Mouse (Mus musculus) megakaryocyte progenitor cell, adult 5-6 weeks (primary cell): ENCODE measurements around the gene Olfr787. TPM values are rescaled to one million over a fixed set of nuclear protein-coding genes. Genes with fewer than 3 reads are reported as not detected.

Source experiments
- ATAC-seq: replicated peaks from 2 replicates; pipeline ENCODE4 v1.8.0; 2016; ENCODE audit warnings: mild to moderate bottlenecking, moderate TSS enrichment, inconsistent platforms; ENCODE audit not compliant: poor library complexity
- total RNA-seq, 2 experiments: library from RNA; stranded (forward) in 1 of 2; stranded (reverse) in 1 of 2; fragments of 157-497, 149-512 nt in 1 of 2; fragments of 200-1000 nt in 1 of 2; gene quantifications; 2 replicates each; pipeline versions ENCODE4 v1.2.3 to v1.2.4; 2015 to 2017

Gene Olfr787
- total RNA-seq (2015) (not detected in 2 replicates), total RNA-seq (2017) (not detected in 2 replicates)

GRCm38 (mm10) chr10:129461562-129461961, at the start of gene Olfr787:
Gene Olfr787 (plus strand): TSS chr10:129461862.
- no peak for ATAC-seq

DNA sequence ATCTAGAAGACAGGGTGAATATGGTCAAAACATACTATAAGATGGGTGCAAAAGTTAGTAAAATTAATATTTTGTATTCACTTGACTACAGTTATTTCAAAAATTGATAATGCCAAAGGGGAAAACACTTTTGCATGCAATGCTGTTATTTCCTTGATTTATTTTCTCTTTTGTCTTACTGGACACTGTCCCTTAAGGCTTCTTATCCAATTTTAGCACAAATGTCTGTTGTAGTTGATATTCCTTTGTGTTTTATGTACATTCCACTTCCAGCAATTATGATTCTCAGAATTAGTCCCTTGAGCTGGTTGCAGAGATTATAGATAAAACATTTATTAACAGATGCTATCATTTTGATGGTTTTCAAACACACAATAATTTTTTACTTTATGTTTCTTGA, 34.7 kb upstream of the Olfr787 start, which contains the start of gene Olfr786:
Gene Olfr786, plus strand, starts transcription at position 301 of the 400 bp plus-strand sequence.
- no peak for ATAC-seq

DNA sequence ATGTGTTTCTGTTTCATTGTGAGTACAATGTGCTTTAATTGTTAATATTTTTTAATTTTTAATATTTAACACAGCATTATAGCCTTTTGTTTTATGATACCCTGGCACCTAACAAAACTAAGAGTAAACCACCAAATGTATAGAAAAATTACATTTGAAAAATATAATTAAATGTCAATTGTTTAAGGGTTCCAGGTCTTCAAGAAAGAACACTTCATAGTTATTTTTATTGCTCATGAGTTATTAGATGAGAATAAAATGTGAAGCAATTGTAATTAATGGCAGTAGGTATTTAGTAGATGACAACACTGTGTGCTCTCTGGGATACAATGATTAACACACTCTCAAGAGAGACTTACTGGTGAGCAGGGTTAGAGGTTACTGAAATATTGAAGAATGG, 9.0 kb downstream of the Olfr787 start, which contains the start of gene Olfr788:
Gene Olfr788, plus strand, starts transcription at position 301 of the 400 bp plus-strand sequence.
- no peak for ATAC-seq

- ATAC-seq: no peak
These were observed 11.6 kb downstream of the Olfr787 start for GRCm38 (mm10) chr10:129473256-129473655.

- ATAC-seq: no peak
These were observed 12.1 kb downstream of the Olfr787 start for GRCm38 (mm10) chr10:129473723-129474122.

- ATAC-seq: no peak
These were observed 22.8 kb downstream of the Olfr787 start, which contains the start of gene Olfr789 for GRCm38 (mm10) chr10:129484452-129484851. Gene Olfr789 (plus strand): TSS chr10:129484752.

GRCm38 (mm10) chr10:129490101-129490500, 28.4 kb downstream of the Olfr787 start:
- ATAC-seq: no peak

GRCm38 (mm10) chr10:129498192-129498591, 36.5 kb downstream of the Olfr787 start, which contains the start of gene Olfr790:
Gene Olfr790 (plus strand): TSS chr10:129498492.
- ATAC-seq: no peak

Other genes starting within 250 kb of the Olfr787 start
- gene Olfr774, start 225.7 kb upstream of the Olfr787 start, total RNA-seq (2015): not detected in 2 replicates
- not detected in 2 replicates for gene Olfr774, start 225.7 kb upstream of the Olfr787 start, total RNA-seq (2017)
- not detected in 2 replicates for gene Olfr775, start 213.4 kb upstream of the Olfr787 start, total RNA-seq (2015)
- not detected in 2 replicates for gene Olfr775, start 213.4 kb upstream of the Olfr787 start, total RNA-seq (2017)
- gene Olfr776, start 202.7 kb upstream of the Olfr787 start, total RNA-seq (2015): not detected in 2 replicates
- not detected in 2 replicates for gene Olfr776, start 202.7 kb upstream of the Olfr787 start, total RNA-seq (2017)
- not detected in 2 replicates for gene Olfr777, start 190.4 kb upstream of the Olfr787 start, total RNA-seq (2015)
- gene Olfr777, start 190.4 kb upstream of the Olfr787 start, total RNA-seq (2017): not detected in 2 replicates
- gene Olfr780, start 143.7 kb upstream of the Olfr787 start, total RNA-seq (2015): not detected in 2 replicates
- not detected in 2 replicates for gene Olfr780, start 143.7 kb upstream of the Olfr787 start, total RNA-seq (2017)
- not detected in 2 replicates for gene Olfr781, start 133.0 kb upstream of the Olfr787 start, total RNA-seq (2015)
- not detected in 2 replicates for gene Olfr781, start 133.0 kb upstream of the Olfr787 start, total RNA-seq (2017)
- not detected in 2 replicates for gene Olfr782, start 113.0 kb upstream of the Olfr787 start, total RNA-seq (2015)
- gene Olfr782, start 113.0 kb upstream of the Olfr787 start, total RNA-seq (2017): not detected in 2 replicates
- 0.29 and 0.35 TPM in 2 replicates for gene Olfr784, start 77.8 kb upstream of the Olfr787 start, total RNA-seq (2015)
- 0.04 TPM in 1 of 2 replicates, not detected in the other for gene Olfr784, start 77.8 kb upstream of the Olfr787 start, total RNA-seq (2017)
- gene Olfr785, start 56.4 kb upstream of the Olfr787 start, total RNA-seq (2015): not detected in 2 replicates
- gene Olfr785, start 56.4 kb upstream of the Olfr787 start, total RNA-seq (2017): not detected in 2 replicates
- not detected in 2 replicates for gene Olfr786, start 34.6 kb upstream of the Olfr787 start, total RNA-seq (2015)
- gene Olfr786, start 34.6 kb upstream of the Olfr787 start, total RNA-seq (2017): not detected in 2 replicates
- not detected in 2 replicates for gene Olfr788, start 9.1 kb downstream of the Olfr787 start, total RNA-seq (2015)
- gene Olfr788, start 9.1 kb downstream of the Olfr787 start, total RNA-seq (2017): not detected in 2 replicates
- gene Olfr789, start 22.9 kb downstream of the Olfr787 start, total RNA-seq (2015): not detected in 2 replicates
- not detected in 2 replicates for gene Olfr789, start 22.9 kb downstream of the Olfr787 start, total RNA-seq (2017)
- not detected in 2 replicates for gene Olfr790, start 36.6 kb downstream of the Olfr787 start, total RNA-seq (2015)
- gene Olfr790, start 36.6 kb downstream of the Olfr787 start, total RNA-seq (2017): not detected in 2 replicates
- not detected in 2 replicates for gene Olfr791, start 59.9 kb downstream of the Olfr787 start, total RNA-seq (2015)
- not detected in 2 replicates for gene Olfr791, start 59.9 kb downstream of the Olfr787 start, total RNA-seq (2017)
- gene Olfr792, start 77.3 kb downstream of the Olfr787 start, total RNA-seq (2015): not detected in 2 replicates
- gene Olfr792, start 77.3 kb downstream of the Olfr787 start, total RNA-seq (2017): not detected in 2 replicates
- gene Olfr794, start 105.8 kb downstream of the Olfr787 start, total RNA-seq (2015): not detected in 2 replicates
- gene Olfr794, start 105.8 kb downstream of the Olfr787 start, total RNA-seq (2017): not detected in 2 replicates
- gene Olfr796, start 150.7 kb downstream of the Olfr787 start, total RNA-seq (2015): not detected in 2 replicates
- gene Olfr796, start 150.7 kb downstream of the Olfr787 start, total RNA-seq (2017): not detected in 2 replicates
- not detected in 2 replicates for gene Olfr798, start 166.1 kb downstream of the Olfr787 start, total RNA-seq (2015)
- not detected in 2 replicates for gene Olfr798, start 166.1 kb downstream of the Olfr787 start, total RNA-seq (2017)
- gene Olfr799, start 175.6 kb downstream of the Olfr787 start, total RNA-seq (2015): not detected in 2 replicates
- not detected in 2 replicates for gene Olfr799, start 175.6 kb downstream of the Olfr787 start, total RNA-seq (2017)
- gene Olfr800, start 195.8 kb downstream of the Olfr787 start, total RNA-seq (2015): not detected in 2 replicates
- not detected in 2 replicates for gene Olfr800, start 195.8 kb downstream of the Olfr787 start, total RNA-seq (2017)
- not detected in 2 replicates for gene Olfr801, start 212.0 kb downstream of the Olfr787 start, total RNA-seq (2015)
- not detected in 2 replicates for gene Olfr801, start 212.0 kb downstream of the Olfr787 start, total RNA-seq (2017)
- gene Olfr802, start 226.3 kb downstream of the Olfr787 start, total RNA-seq (2015): not detected in 2 replicates
- not detected in 2 replicates for gene Olfr802, start 226.3 kb downstream of the Olfr787 start, total RNA-seq (2017)
- gene Olfr803, start 232.4 kb downstream of the Olfr787 start, total RNA-seq (2015): not detected in 2 replicates
- not detected in 2 replicates for gene Olfr803, start 232.4 kb downstream of the Olfr787 start, total RNA-seq (2017)
- not detected in 2 replicates for gene Olfr804, start 241.3 kb downstream of the Olfr787 start, total RNA-seq (2015)
- not detected in 2 replicates for gene Olfr804, start 241.3 kb downstream of the Olfr787 start, total RNA-seq (2017)